Mouse (Mus musculus) limb, embryonic 14.5 days (tissue): ENCODE measurements around the gene Ccser1. TPM values are rescaled to one million over a fixed set of nuclear protein-coding genes. Genes with fewer than 3 reads are reported as not detected.
"Not testable (repeated sequence)": the region's sequence is repeated elsewhere in the genome, so short reads cannot be mapped to it uniquely, and the experiment has no call there.

Experiments
- ATAC-seq: fragments of 200-750 bp; cut with Nextera tagmentation; 2 replicates; pipeline ENCODE4 v1.8.0; 2017; ENCODE audit warnings: low read depth, moderate number of reproducible peaks, moderate TSS enrichment; ENCODE audit not compliant: low FRiP score
- DNase-seq: peaks from one replicate; pipeline ENCODE4 v3.0.0-alpha.2; 2015; ENCODE audit warnings: low spot score
- H3K27ac ChIP-seq: fragments of 300-500 bp; sonication (generic); replicated peaks from 2 replicates; pipeline ENCODE4 v1.5.1; 2014; ENCODE audit warnings: low read depth, mild to moderate bottlenecking, low read length, moderate library complexity, mixed read lengths
- H3K27me3 ChIP-seq: fragments of 300-500 bp; sonication (generic); 2 replicates; pipeline ENCODE4 v1.6.1; 2014; ENCODE audit warnings: low read length, mixed read lengths; ENCODE audit not compliant: control insufficient read depth, insufficient read depth
- H3K36me3 ChIP-seq: fragments of 300-500 bp; sonication (generic); 2 replicates; pipeline ENCODE4 v1.6.1; 2014; ENCODE audit warnings: mild to moderate bottlenecking, low read length, moderate library complexity, mixed read lengths; ENCODE audit not compliant: control insufficient read depth, insufficient read depth
- H3K4me1 ChIP-seq: fragments of 300-500 bp; sonication (generic); 2 replicates; pipeline ENCODE4 v1.6.1; 2014; ENCODE audit warnings: antibody characterized with exemption, low read length, mixed read lengths; ENCODE audit not compliant: control insufficient read depth, insufficient read depth
- H3K4me2 ChIP-seq: fragments of 300-500 bp; sonication (generic); replicated peaks from 2 replicates; pipeline ENCODE4 v1.6.1; 2014; ENCODE audit warnings: low read depth, mild to moderate bottlenecking, low read length, moderate library complexity; ENCODE audit not compliant: severe bottlenecking
- H3K4me3 ChIP-seq: fragments of 300-500 bp; sonication (generic); replicated peaks from 2 replicates; pipeline ENCODE4 v1.5.1; 2014; ENCODE audit warnings: low read length
- H3K9ac ChIP-seq: fragments of 300-500 bp; sonication (generic); 2 replicates; pipeline ENCODE4 v1.6.1; 2014; ENCODE audit warnings: mild to moderate bottlenecking, low read depth, low read length, moderate library complexity; ENCODE audit not compliant: severe bottlenecking
- H3K9me3 ChIP-seq: fragments of 300-500 bp; sonication (generic); 2 replicates; pipeline ENCODE4 v1.6.1; 2016; ENCODE audit warnings: low read length; ENCODE audit not compliant: control insufficient read depth
- POLR2A ChIP-seq: fragments of 200-500 bp; IDR thresholded peaks from 2 replicates; pipeline ENCODE4 v1.8.0; 2012; ENCODE audit warnings: inconsistent platforms, mild to moderate bottlenecking, moderate library complexity, borderline replicate concordance; ENCODE audit not compliant: insufficient read depth, insufficient read length; ENCODE audit errors: extremely low read depth
- WGBS: fragments of 180-500 bp; shearing (Covaris S2); extraction: QIAGEN DNeasy Blood & Tissue Kit; methylation state at CpG from one replicate; pipeline ENCODE4 v1.1.7; 2014; 5-methylcytosine and 5-hydroxymethylcytosine counted together
- polyA plus RNA-seq, 2 experiments: library from polyadenylated mRNA; depleted of rRNA in 1 of 2; stranded (reverse) in 1 of 2; unstranded in 1 of 2; fragments of >200 nt; fragmentation: Nextera tagmentation in 1 of 2; extraction: Ambion mirVana in 1 of 2; gene quantifications; 2 replicates each; pipeline versions ENCODE4 v1.2.1 to v1.2.3; 2012 to 2014

The Ccser1 gene
- polyA plus RNA-seq, 2 experiments, result 5.9 to 6.6 TPM

DNA sequence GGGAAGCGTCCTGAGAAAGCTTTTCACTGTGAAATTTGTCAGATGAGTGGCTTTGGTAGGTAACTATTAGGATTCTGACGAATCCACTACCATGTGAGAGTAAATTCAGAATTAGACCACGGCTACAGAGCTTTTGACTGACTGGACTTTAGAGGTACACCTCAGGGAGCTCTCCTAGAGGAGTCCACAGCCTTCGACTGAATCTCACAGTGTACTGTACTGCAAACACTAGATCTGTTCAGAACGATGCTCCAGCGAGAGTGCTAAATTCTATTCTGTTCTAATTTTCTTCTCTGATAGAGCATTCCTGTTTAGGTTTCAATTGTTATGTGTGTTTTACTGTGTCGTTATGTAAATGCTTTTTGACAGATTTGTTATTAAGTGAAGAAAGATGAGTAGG, 72.8 kb downstream of the Ccser1 start:
- H3K4me2 ChIP-seq, result no peak overlapping the region
- H3K9ac ChIP-seq, result no peak overlapping the region
- H3K36me3 ChIP-seq, result no peaks in the 10 kb centered on the region
- no peaks in the 10 kb centered on the region for H3K9me3 ChIP-seq
- no peaks in the 10 kb centered on the region for H3K27me3 ChIP-seq
- no peak overlapping the region for H3K27ac ChIP-seq
- no peak for DNase-seq
- TF ChIP-seq POLR2A, result no peak
- 84% methylated on average over 7 of the region's 7 CpGs for WGBS
- no peaks in the 10 kb centered on the region for H3K4me1 ChIP-seq
- no peak for ATAC-seq
- no peak overlapping the region for H3K4me3 ChIP-seq

DNA sequence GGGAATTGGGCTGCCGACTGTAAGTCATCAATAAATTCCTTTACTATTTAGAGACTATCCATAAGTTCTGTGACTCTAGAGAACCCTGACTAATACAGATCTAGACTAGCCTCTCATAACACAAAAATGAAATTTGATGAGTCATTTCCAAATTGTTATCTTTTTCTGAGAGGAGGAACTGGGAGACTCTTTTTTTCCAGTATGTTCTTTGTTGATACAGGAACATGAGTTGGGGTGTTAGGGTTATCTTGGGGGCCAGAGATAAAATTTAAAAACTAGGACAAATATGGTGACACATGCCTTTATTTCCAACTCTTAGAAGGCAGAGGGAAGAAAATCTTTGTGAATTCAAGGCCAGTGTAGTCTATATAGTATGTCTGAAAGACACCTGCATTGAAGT, 75.8 kb downstream of the Ccser1 start:
- H3K27me3 ChIP-seq, H3K4me3 ChIP-seq, H3K9me3 ChIP-seq, ATAC-seq, H3K36me3 ChIP-seq, H3K9ac ChIP-seq, DNase-seq, H3K4me1 ChIP-seq, H3K27ac ChIP-seq, H3K4me2 ChIP-seq: not testable (repeated sequence)
- no CpG with 5 or more reads among the region's 1 CpGs for WGBS

DNA sequence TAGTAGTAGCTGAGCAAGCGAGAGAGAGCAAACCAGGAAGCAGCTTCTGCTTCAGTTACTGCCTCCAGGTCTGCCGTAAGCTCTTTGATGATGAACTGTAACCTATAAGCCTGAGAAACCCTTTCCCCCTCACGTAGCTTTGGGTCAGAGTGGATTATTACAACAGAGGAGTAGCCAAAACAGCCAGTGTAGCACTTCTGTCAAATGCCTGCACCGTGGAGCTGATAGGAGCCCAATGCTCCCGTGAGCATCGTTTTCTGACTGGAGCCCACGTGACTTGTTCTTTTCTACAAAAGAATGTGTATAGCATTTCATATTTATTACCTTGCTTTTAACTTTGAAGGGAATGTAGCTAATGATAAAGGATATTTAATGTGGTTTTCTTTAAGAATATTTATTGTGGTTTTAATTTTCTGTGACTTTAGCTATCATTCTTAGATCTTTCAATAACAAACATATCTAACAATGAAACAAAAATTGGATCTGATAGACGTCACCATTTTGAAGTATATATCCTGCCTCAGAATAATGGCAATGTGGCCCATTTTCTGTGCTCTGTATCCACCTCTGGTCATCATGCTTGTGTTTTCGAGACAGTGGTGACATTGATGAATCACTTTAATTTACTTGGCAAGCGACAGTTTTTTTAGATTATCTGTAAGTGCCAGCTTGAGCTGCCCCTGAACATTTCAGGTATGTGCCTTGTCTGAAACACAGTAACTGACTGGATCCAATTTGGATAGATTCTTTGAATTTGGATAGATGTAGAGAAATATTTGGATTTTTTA, 78.9 kb downstream of the Ccser1 start:
- no peak overlapping the region for H3K27ac ChIP-seq
- TF ChIP-seq POLR2A, result no peak
- no peaks in the 10 kb centered on the region for H3K27me3 ChIP-seq
- ATAC-seq (no peak), DNase-seq (no peak)
- no peaks in the 10 kb centered on the region for H3K9me3 ChIP-seq
- peaks cover 2% of the 10 kb centered on the region; the same call in 1 of the 2 replicates for H3K4me1 ChIP-seq
- no peaks in the 10 kb centered on the region for H3K36me3 ChIP-seq
- H3K4me2 ChIP-seq, result no peak overlapping the region
- 46% methylated on average over 10 of the region's 10 CpGs for WGBS
- H3K4me3 ChIP-seq, result no peak overlapping the region
- H3K9ac ChIP-seq, result no peak overlapping the region

DNA sequence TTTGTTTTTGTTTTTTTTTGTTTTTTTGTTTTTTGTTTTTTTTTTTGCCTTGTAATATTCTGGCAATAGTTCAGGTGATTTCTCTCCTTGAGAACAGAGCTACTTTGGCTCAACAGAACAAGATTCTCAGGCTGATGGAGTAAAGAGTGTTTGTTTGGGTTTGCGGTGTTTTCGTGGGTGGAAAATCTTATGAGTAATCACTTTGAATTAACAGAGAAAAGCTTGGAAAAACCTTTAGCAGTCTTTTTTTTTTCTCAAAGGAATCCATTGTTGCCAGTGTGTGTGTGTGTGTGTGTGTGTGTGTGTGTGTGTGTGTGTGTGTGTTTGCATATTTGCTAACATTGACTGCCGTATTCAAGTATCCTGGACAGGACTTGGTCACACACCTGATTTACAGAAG, 81.3 kb downstream of the Ccser1 start:
- WGBS, result 83% methylated on average over 3 of the region's 3 CpGs

DNA sequence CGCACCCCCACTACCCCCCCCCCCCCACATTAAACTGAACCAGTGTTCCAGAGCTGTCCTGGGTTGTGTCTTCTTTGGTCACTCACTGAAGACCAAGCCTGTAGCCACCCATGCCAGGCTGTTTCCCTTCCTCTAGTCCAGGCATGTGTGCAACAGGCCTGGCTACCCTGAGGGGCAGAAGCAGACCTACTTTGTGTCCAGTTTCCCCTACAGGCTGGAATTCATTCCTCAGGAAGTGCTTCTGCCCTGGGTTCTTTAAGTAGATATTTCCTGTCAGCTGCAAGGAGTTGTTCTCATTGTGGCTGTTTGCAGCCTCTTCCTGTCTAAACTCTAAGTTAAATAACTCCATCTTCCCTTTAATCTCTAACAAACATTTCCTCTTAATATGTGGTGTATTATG, 82.3 kb downstream of the Ccser1 start:
- ATAC-seq, result no peak
- H3K4me2 ChIP-seq, result no peak overlapping the region
- WGBS, result 44% methylated on average over 1 of the region's 1 CpGs
- H3K36me3 ChIP-seq, result no peaks in the 10 kb centered on the region
- no peak overlapping the region for H3K9ac ChIP-seq
- H3K4me3 ChIP-seq, result no peak overlapping the region
- H3K4me1 ChIP-seq, result peaks cover 7% of the 10 kb centered on the region
- no peaks in the 10 kb centered on the region for H3K27me3 ChIP-seq
- TF ChIP-seq POLR2A, result no peak
- H3K27ac ChIP-seq, result no peak overlapping the region
- H3K9me3 ChIP-seq, result no peaks in the 10 kb centered on the region
- DNase-seq, result peak; percentile 17

More for the DNA sequence above, 81.3 kb downstream of the Ccser1 start:
- ATAC-seq (no peak), DNase-seq (no peak)
- Histone ChIP-seq H3K4me1 (peaks cover 7% of the 10 kb centered on the region), H3K27ac (no peak overlapping the region), H3K27me3 (no peaks in the 10 kb centered on the region), H3K9me3 (no peaks in the 10 kb centered on the region), H3K9ac (no peak overlapping the region), H3K4me2 (no peak overlapping the region), H3K36me3 (no peaks in the 10 kb centered on the region), H3K4me3 (no peak overlapping the region)
- TF ChIP-seq POLR2A, result no peak
